Mouse (Mus musculus): Measurements from ENCODE around the gene Ggps1. TPM values are rescaled to one million over a fixed set of nuclear protein-coding genes. Genes with fewer than 3 reads are reported as not detected.
A peak's percentile ranks its signal among the peaks of the same experiment; 100 is the strongest.

The Ggps1 gene
- 57.2 and 65.2 TPM in 2 replicates for polyA plus RNA-seq (2016; fragmentation: Nextera tagmentation; extraction: Ambion mirVana)

DNA sequence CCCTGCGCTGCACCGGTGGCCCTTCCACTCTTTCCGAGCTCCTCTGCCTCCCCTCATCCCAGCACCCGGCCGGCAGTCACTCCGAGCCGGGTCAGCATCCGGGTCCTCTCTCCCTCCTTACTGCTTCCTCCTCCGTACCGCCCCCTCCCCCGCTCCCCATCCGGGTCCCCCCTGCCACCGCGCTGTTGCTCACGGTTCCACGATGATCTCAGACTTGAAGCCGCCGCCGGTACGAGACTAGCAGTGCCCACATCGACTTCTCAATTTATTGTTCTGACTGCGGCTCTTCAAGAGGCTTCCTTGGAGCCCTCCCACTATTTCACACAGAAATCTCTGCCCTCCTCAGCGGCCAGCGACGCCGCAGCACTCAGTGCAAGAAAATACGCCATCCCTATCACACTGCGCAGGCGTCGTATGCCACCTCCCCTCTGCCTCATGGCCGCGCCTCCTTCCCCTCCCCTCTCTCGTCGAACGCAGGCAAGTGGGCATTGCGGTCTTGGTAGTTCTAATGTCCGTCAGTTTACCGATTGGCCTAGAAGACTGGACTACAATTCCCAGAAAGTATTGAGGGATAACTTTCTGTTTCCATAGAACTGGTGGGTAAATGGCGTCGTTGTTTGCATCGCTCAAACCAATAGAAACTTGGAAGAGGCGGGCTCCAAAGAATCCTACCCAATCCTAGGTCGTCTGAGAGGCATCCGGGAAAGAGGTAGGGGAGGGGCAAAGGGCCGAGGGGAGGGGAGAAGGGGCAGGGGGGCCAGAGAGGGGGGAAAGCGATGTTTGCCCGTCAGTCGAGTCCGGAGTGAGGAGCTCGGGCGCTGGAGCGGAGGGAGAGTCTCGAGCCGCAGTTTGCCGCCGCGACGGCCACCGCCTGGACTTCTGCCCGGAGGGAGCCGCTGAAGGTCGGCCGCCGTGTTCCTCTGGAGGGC lies at the start of gene Ggps1, which contains the start of gene Arid4b:
Ggps1 (minus strand) TSS at position 476 of the 929 bp plus-strand sequence.
Arid4b (plus strand) TSS at position 220 of the 929 bp plus-strand sequence.
- no peaks in the 10 kb centered on the region for H3K9me3 ChIP-seq
- peak; percentile 95 for DNase-seq (ENCODE audit: low spot score)
- peak within 1 kb of the TSS; percentile 99 for H3K4me3 ChIP-seq
- H3K27me3 ChIP-seq (ENCODE audit: insufficient read depth, poor library complexity, severe bottlenecking): no peaks in the 10 kb centered on the region
- peak within 1 kb of the TSS; percentile 98 for H3K27ac ChIP-seq
- under 1% methylated on average over 64 of the region's 64 CpGs for WGBS
- H3K4me1 ChIP-seq (replicated peaks): peaks cover 26% of the 10 kb centered on the region
- peaks cover 26% of the 10 kb centered on the region for H3K36me3 ChIP-seq

GRCm38 (mm10) chr13:14111146-14111545 lies 47.9 kb upstream of the Ggps1 start:
- H3K4me1 ChIP-seq (replicated peaks): 0 out of 2 replicates have a peak, but pooled peaks cover 5% of the 10 kb centered on the region

DNA sequence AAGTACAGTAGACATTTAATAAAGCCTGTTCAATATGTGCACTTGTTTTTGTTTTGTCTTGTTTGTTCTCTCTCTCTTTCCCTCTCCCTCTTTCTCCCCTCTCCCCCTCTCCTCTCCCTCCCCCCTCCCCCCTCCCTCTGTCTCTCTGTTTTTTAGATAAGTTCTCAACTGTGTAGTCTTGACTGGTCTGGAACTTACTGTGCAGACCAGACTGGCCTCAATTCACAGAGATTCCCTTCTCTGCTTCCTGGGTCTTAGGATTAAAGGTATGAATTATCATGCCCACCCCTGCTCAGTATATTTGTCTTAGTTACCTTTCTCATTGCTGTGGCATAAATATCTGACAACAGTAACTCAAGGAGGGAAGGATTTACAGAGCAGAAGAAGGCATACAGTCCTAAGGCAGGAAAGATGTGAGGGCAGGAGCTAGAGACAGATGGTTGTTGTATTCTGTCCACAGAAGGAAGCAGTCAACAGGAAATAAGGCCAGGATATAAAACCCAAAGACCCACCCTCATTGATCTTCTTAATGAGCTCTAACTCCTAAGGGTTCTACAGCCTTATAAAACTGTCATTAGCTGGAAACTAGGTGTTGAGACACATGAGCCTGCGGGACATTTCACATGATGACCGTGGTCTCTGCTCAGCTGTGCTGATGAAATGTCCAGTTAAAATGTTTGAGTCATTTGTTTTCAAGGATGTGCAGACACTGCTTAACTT lies 47.0 kb upstream of the Ggps1 start:
- 96% methylated on average over 2 of the region's 2 CpGs for WGBS
- Histone ChIP-seq H3K4me3 (no peak overlapping the region), H3K27ac (no peak overlapping the region), H3K36me3 (no peaks in the 10 kb centered on the region), H3K9me3 (no peaks in the 10 kb centered on the region), H3K4me1 (replicated peaks) (0 out of 2 replicates have a peak, but pooled peaks cover 5% of the 10 kb centered on the region), H3K27me3 (ENCODE audit: insufficient read depth, poor library complexity, severe bottlenecking) (no peaks in the 10 kb centered on the region)
- no peak for DNase-seq (ENCODE audit: low spot score)

More at GRCm38 (mm10) chr13:14111146-14111545, 47.9 kb upstream of the Ggps1 start:
- no peaks in the 10 kb centered on the region for H3K27me3 ChIP-seq (ENCODE audit: insufficient read depth, poor library complexity, severe bottlenecking)
- 90% methylated on average over 1 of the region's 1 CpGs for WGBS
- H3K36me3 ChIP-seq: no peaks in the 10 kb centered on the region
- H3K4me3 ChIP-seq: no peak overlapping the region
- H3K9me3 ChIP-seq: no peaks in the 10 kb centered on the region
- no peak overlapping the region for H3K27ac ChIP-seq
- no peak for DNase-seq (ENCODE audit: low spot score)

GRCm38 (mm10) chr13:14103026-14103425 lies 39.7 kb upstream of the Ggps1 start:
- H3K36me3 ChIP-seq: no peaks in the 10 kb centered on the region
- no peaks in the 10 kb centered on the region for H3K27me3 ChIP-seq (ENCODE audit: insufficient read depth, poor library complexity, severe bottlenecking)
- no peak overlapping the region for H3K27ac ChIP-seq
- H3K4me3 ChIP-seq: no peak overlapping the region
- DNase-seq (ENCODE audit: low spot score): no peak
- 78% methylated on average over 1 of the region's 1 CpGs for WGBS
- no peaks in the 10 kb centered on the region for H3K9me3 ChIP-seq
- no peaks in the 10 kb centered on the region for H3K4me1 ChIP-seq (replicated peaks)

GRCm38 (mm10) chr13:14088669-14089068 lies 25.4 kb upstream of the Ggps1 start:
- 84% methylated on average over 1 of the region's 1 CpGs for WGBS
- peaks cover 30% of the 10 kb centered on the region for H3K36me3 ChIP-seq
- no peak for DNase-seq (ENCODE audit: low spot score)
- H3K4me1 ChIP-seq (replicated peaks): no peaks in the 10 kb centered on the region
- peaks cover 9% of the 10 kb centered on the region for H3K9me3 ChIP-seq
- H3K27me3 ChIP-seq (ENCODE audit: insufficient read depth, poor library complexity, severe bottlenecking): no peaks in the 10 kb centered on the region
- no peak overlapping the region for H3K4me3 ChIP-seq
- no peak overlapping the region for H3K27ac ChIP-seq

- WGBS: 82% methylated on average over 1 of the region's 1 CpGs
These were observed 12.0 kb upstream of the Ggps1 start for GRCm38 (mm10) chr13:14075326-14075725.

DNA sequence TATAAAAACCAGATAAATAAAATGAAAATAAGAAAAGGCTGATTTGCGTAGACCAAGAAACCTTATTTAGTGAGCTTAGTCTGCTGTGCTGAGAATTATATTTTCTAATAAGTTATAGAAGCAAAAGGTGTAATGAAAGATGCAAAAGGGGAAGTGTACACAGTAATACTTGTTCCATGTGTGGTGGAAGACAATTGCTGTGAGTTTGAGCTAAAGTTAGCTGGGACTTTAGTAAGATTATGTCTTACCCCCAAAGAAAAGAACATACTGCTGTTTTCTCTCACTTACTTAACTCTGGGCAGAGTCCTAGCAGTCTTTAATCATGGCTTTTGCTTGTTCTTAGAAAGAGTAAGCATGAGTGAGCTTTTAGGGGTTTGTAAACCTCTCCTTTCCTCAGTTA lies 11.1 kb upstream of the Ggps1 start:
- Histone ChIP-seq H3K4me1 (replicated peaks) (no peaks in the 10 kb centered on the region), H3K27ac (no peak overlapping the region), H3K9me3 (peaks cover 6% of the 10 kb centered on the region; the same call in 1 of the 2 replicates), H3K36me3 (peaks cover 40% of the 10 kb centered on the region), H3K27me3 (ENCODE audit: insufficient read depth, poor library complexity, severe bottlenecking) (no peaks in the 10 kb centered on the region), H3K4me3 (no peak overlapping the region)
- no peak for DNase-seq (ENCODE audit: low spot score)
- 97% methylated on average over 1 of the region's 1 CpGs for WGBS

More at GRCm38 (mm10) chr13:14075326-14075725, 12.0 kb upstream of the Ggps1 start:
- Histone ChIP-seq H3K27me3 (ENCODE audit: insufficient read depth, poor library complexity, severe bottlenecking) (no peaks in the 10 kb centered on the region), H3K36me3 (peaks cover 41% of the 10 kb centered on the region), H3K4me1 (replicated peaks) (no peaks in the 10 kb centered on the region), H3K9me3 (peaks cover 9% of the 10 kb centered on the region; the same call in 1 of the 2 replicates), H3K4me3 (no peak overlapping the region), H3K27ac (no peak overlapping the region)
- no peak for DNase-seq (ENCODE audit: low spot score)

DNA sequence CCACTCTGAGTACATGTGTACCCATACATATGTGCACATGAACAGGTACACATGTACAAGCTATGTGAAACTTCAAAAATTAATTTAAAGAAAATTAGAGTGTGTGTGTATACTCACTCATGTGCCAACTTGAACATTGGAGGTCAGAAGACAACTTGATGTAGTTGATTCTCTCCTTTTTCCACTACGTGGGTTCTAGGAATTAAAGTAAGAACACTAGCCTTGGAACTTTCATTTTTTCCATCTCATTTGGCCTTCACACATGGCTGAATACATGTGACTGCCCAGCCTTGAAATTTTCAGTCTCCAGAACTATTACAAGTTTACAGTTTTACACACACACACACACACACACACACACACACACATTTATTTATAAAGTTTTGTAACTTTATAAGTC lies 6.0 kb upstream of the Ggps1 start:
- peaks cover 45% of the 10 kb centered on the region for H3K36me3 ChIP-seq
- peaks cover 13% of the 10 kb centered on the region for H3K4me1 ChIP-seq (replicated peaks)
- H3K4me3 ChIP-seq: no peak overlapping the region
- H3K9me3 ChIP-seq: no peaks in the 10 kb centered on the region
- no peaks in the 10 kb centered on the region for H3K27me3 ChIP-seq (ENCODE audit: insufficient read depth, poor library complexity, severe bottlenecking)
- DNase-seq (ENCODE audit: low spot score): no peak
- 83% methylated on average over 1 of the region's 1 CpGs for WGBS
- H3K27ac ChIP-seq: no peak overlapping the region

- Histone ChIP-seq H3K4me1 (replicated peaks) (peaks cover 13% of the 10 kb centered on the region), H3K27me3 (ENCODE audit: insufficient read depth, poor library complexity, severe bottlenecking) (no peaks in the 10 kb centered on the region), H3K36me3 (peaks cover 42% of the 10 kb centered on the region), H3K27ac (no peak overlapping the region), H3K9me3 (no peaks in the 10 kb centered on the region), H3K4me3 (no peak overlapping the region)
- no peak for DNase-seq (ENCODE audit: low spot score)
These were observed 4.7 kb upstream of the Ggps1 start for GRCm38 (mm10) chr13:14068035-14068434.

DNA sequence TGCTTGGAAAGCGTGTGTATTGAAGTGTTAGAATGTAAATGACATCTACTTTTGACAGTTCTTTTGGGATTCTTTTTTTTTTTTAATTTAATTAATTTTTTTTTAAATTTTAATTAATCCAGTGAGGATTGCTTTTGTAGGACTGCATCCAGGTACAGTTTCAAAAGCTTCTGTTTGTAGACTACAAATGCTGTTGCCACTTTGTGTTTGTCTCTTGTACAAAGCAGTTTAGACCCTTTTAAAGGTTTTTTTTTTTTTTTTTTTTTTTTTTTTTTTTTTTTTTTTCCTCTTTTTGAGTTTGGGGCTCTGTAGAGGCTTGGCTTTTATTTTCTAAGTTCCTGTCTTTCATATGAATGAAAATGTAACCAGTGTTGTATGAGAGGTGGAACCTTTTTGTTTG lies 2.4 kb upstream of the Ggps1 start:
- H3K27me3 ChIP-seq (ENCODE audit: insufficient read depth, poor library complexity, severe bottlenecking): no peaks in the 10 kb centered on the region
- peaks cover 26% of the 10 kb centered on the region for H3K36me3 ChIP-seq
- 86% methylated on average over 1 of the region's 1 CpGs for WGBS
- no peak for DNase-seq (ENCODE audit: low spot score)
- no peak overlapping the region for H3K27ac ChIP-seq
- no peaks in the 10 kb centered on the region for H3K9me3 ChIP-seq
- peaks cover 26% of the 10 kb centered on the region for H3K4me1 ChIP-seq (replicated peaks)
- H3K4me3 ChIP-seq: peak overlapping the region; percentile 99; the same call in 1 of the 2 replicates

DNA sequence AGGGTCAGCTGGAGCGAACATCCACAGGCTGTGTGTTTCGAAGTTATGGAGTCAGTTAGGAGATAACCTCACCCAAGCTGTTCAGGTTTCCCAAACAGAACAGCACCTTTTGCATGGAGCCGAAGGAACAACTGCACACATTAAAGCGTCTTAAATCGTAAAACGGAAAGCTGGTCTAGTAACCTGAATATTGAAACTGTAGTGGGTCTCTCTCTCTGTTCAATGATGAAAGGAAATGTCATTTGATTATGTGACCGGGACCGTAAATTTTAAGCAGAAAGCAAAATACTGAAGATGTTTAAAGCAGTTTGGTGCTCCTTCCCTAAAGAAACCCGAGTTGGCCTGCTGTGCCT lies 1.7 kb upstream of the Ggps1 start:
- 36% methylated on average over 9 of the region's 9 CpGs for WGBS
- peaks cover 26% of the 10 kb centered on the region for H3K4me1 ChIP-seq (replicated peaks)
- no peaks in the 10 kb centered on the region for H3K9me3 ChIP-seq
- peak overlapping the region; percentile 99 for H3K4me3 ChIP-seq
- no peaks in the 10 kb centered on the region for H3K27me3 ChIP-seq (ENCODE audit: insufficient read depth, poor library complexity, severe bottlenecking)
- peak overlapping the region; percentile 98 for H3K27ac ChIP-seq
- peaks cover 31% of the 10 kb centered on the region for H3K36me3 ChIP-seq
- DNase-seq (ENCODE audit: low spot score): no peak

DNA sequence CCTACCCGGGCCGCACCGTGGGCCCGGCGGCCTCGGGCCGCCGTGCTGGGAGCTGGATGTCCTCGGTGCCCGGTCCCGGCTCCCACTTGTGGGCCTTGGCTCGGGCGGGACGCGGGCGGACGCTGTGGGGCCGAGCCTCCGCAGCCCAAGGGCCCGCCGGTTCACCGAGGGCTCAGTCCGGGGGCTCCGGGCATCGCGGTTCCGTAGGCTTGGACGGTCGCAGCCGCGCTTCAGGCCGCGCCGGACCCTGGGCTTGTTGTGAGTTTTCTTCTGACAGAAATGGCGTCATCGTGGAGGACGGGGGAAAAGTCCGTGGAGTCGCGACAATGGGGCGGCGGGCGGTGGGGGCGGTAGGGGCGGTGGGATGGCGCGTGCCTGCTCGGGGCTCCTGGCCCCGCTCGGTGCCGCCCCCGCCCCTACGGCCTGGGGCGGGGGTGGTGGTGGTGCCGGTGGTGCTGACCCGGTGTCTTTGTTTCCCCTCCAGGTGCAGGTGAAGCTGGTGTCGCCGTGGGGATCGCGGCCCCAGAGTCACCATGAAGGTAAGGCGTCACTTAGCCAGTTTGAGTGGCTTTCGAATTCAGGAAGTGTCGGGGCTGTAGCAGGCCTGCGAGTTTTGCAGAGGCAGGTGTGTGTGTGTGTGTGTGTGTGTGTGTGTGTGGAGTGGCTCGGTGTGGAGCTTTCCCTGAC lies 1.2 kb upstream of the Ggps1 start:
- Histone ChIP-seq H3K9me3 (no peaks in the 10 kb centered on the region), H3K27me3 (ENCODE audit: insufficient read depth, poor library complexity, severe bottlenecking) (no peaks in the 10 kb centered on the region), H3K4me3 (peak overlapping the region; percentile 99), H3K4me1 (replicated peaks) (peaks cover 26% of the 10 kb centered on the region), H3K36me3 (peaks cover 28% of the 10 kb centered on the region), H3K27ac (peak overlapping the region; percentile 98)
- peak; percentile 55 for DNase-seq (ENCODE audit: low spot score)
- WGBS: under 1% methylated on average over 65 of the region's 65 CpGs

Data from hindbrain, embryonic 10.5 days (tissue).